Mouse (Mus musculus): ENCODE results near the gene Dcaf12l1. TPM values are rescaled to one million over a fixed set of nuclear protein-coding genes. Genes with fewer than 3 reads are reported as not detected.
"Not testable (repeated sequence)": the region's sequence is repeated elsewhere in the genome, so short reads cannot be mapped to it uniquely, and the experiment has no call there.

Dcaf12l1 gene
- 2.2 and 4.3 TPM in 2 replicates for total RNA-seq (2021)
- long read RNA-seq, transcript Dcaf12l1-201 (2 exons, 3,509 nt), result major isoform, 9 of 11 reads
- long read RNA-seq, partial matches to known transcripts, result 0 of 11 reads
- long read RNA-seq, other reads (novel, unspliced or antisense), result 0 of 11 reads

DNA sequence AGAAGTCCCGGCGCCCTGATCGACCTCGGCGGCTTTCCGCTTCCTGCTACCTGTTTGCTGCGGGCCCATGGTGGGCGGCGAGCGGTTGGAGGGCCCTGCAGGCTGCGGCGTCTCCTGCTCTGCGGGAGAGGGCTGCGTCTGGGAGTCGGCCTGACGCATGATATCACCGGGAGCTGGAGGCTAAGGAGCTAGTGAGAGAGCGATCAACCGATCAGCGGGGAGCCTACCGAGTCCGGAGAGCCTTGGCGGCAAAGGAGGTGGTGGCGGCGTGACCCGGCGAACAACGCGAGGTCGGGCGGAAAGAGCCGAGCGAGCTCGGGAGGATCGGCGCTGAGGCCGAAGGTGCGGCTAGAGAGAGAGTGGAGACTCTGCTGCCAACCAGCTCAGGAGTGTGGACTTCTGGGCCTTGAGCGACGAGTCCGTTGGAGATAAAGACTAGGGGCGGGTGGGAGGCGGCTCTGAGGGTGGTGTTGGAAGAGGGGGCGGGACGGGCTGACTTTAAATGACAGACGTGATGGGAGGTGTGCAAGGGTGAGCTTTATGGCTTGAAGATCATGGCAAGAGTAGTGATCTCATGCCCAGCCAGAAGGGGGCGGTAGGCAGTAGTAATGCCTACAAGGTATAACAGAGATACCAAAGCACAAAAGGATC lies at the start of gene Dcaf12l1:
Dcaf12l1 (minus strand) TSS at position 437 of the 651 bp plus-strand sequence.
- DNase-seq, result peak; percentile 64

- not testable (repeated sequence) for DNase-seq
Observed at GRCm38 (mm10) chrX:44809356-44809755, 19.4 kb upstream of the Dcaf12l1 start.

DNA sequence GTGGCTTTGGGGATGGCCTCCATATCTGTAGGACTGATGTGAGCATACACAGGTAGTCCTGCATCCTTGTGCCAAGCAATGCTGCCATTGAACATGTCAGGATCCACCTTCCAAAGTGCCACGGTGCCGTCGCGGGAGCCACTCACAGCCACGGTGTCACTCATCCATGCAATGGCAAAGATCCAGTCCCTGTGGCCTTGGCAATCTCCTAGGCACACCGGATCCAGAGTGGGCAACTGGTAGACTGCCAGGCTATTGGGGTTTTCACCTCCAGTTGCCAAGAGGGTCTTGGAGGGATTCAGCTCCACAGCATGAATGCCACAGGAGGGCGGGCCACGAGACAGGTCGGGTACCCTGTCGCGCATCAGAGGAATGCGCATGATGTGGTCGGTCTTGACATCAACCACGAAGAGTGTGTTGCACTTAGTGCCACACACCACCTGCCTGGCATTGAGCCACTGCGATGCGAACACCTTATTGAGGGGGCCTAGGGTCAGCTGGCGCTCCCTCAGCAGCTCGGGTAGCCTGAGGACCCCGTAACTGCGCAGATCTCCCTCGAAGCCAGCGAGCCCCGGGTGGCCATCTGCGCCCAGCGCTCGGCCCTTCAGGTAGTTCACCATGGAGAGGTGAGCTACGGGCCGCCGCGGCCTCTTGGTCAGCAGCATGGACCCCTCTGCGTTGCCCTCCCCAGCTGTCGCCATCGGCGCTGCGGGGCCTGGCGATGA lies 799 bp downstream of the Dcaf12l1 start:
- DNase-seq, result no peak
